Mouse (Mus musculus) thymus, adult 2 months (tissue): ENCODE results near the gene Plgrkt. TPM values are rescaled to one million over a fixed set of nuclear protein-coding genes. Genes with fewer than 3 reads are reported as not detected.

Experiments used
- DNase-seq: peaks from one replicate; pipeline ENCODE4 v3.0.0; 2021
- H3K27ac ChIP-seq: fragments of 200-500 bp; 2 replicates; pipeline ENCODE4 v1.5.1; 2012; ENCODE audit warnings: low read length, control low read depth; ENCODE audit not compliant: control insufficient read depth, insufficient read depth
- H3K27me3 ChIP-seq: fragments of 200-500 bp; 2 replicates; pipeline ENCODE4 v1.6.1; 2012; ENCODE audit warnings: mild to moderate bottlenecking, low read length, moderate library complexity, mixed read lengths; ENCODE audit not compliant: control insufficient read depth, insufficient read depth
- H3K36me3 ChIP-seq: fragments of 200-500 bp; 2 replicates; pipeline ENCODE4 v1.6.1; 2012; ENCODE audit warnings: mild to moderate bottlenecking, low read length, moderate library complexity; ENCODE audit not compliant: control insufficient read depth, insufficient read depth
- H3K4me1 ChIP-seq: fragments of 200-500 bp; replicated peaks from 2 replicates; pipeline ENCODE4 v1.6.1; 2012; ENCODE audit warnings: low read length; ENCODE audit not compliant: control insufficient read depth, insufficient read depth
- H3K4me3 ChIP-seq: fragments of 200-500 bp; 2 replicates; pipeline ENCODE4 v1.5.1; 2012; ENCODE audit warnings: mild to moderate bottlenecking, low read length, control low read depth, moderate library complexity; ENCODE audit not compliant: control insufficient read depth, insufficient read depth
- CTCF ChIP-seq: fragments of 200-500 bp; IDR thresholded peaks from 2 replicates; pipeline ENCODE4 v1.5.1; 2012; ENCODE audit warnings: mild to moderate bottlenecking, control low read depth, low read length, moderate library complexity, borderline replicate concordance; ENCODE audit not compliant: control insufficient read depth, poor library complexity, insufficient read depth; ENCODE audit errors: extremely low read depth
- POLR2A ChIP-seq: fragments of 200-500 bp; IDR thresholded peaks from 2 replicates; pipeline ENCODE4 v1.6.1; 2012; ENCODE audit warnings: mild to moderate bottlenecking, low read length, control low read depth, moderate library complexity; ENCODE audit not compliant: control insufficient read depth, poor library complexity, insufficient read depth; ENCODE audit errors: extremely low read depth
- WGBS: fragments of 180-500 bp; shearing (Covaris S2); methylation state at CpG from one replicate; pipeline ENCODE4 v1.1.7; 2018; 5-methylcytosine and 5-hydroxymethylcytosine counted together
- polyA plus RNA-seq: library from polyadenylated mRNA; depleted of rRNA; stranded (reverse); fragments of >200 nt; gene quantifications from 2 replicates; pipeline ENCODE4 v1.2.3, GENCODE M21; 2012; rRNA removed

Plgrkt gene
- polyA plus RNA-seq, 1 experiment, result 144 TPM

DNA sequence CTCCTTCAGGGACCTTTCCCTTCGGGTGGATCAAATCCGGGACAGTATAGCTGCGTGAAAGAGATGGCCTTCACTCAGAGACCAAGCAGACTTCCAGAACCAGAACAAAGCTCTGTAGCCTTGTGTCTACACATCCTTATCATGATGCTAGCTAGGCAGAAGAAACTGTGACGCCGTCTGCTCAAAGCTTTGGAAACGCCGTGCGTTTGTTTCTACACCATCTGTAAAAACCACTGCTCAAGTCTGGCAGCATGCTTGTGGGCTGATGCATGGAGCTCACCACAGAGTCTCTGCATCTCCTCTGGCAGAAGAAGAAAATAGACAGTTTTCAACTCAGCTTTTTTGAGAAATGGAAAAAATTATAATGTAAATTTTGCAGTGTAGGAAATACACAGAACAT lies 55.4 kb downstream of the Plgrkt start:
- Histone ChIP-seq H3K36me3 (peaks cover 39% of the 10 kb centered on the region), H3K4me3 (no peak overlapping the region), H3K27ac (no peak overlapping the region), H3K27me3 (no peaks in the 10 kb centered on the region), H3K4me1 (no peaks in the 10 kb centered on the region)
- TF ChIP-seq POLR2A (no peak), CTCF (no peak)
- WGBS, result 97% methylated on average over 8 of the region's 8 CpGs
- no peak for DNase-seq

DNA sequence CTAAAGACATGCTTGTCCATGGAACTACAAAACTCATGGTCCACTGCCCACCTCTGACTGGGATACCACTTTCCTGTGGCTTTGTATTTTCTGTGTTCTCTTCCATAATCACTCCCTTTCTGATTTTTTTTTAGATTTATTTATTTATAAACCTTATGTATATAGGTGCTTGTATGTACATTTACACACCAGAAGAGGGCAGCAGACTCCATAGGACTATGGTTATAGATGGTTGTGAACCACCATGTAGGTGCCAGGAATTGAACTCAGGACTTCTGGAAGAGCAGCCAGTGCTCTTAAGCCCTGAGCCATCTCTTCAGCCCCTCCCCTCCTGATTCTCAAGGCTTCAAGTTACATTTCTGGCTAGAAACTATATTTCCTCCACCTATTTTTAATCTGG lies 58.4 kb downstream of the Plgrkt start:
- Histone ChIP-seq H3K27ac (no peak overlapping the region), H3K36me3 (peaks cover 42% of the 10 kb centered on the region), H3K4me1 (no peaks in the 10 kb centered on the region), H3K27me3 (no peaks in the 10 kb centered on the region), H3K4me3 (no peak overlapping the region)
- DNase-seq, result no peak
- no peak for TF ChIP-seq POLR2A
- no peak for TF ChIP-seq CTCF

DNA sequence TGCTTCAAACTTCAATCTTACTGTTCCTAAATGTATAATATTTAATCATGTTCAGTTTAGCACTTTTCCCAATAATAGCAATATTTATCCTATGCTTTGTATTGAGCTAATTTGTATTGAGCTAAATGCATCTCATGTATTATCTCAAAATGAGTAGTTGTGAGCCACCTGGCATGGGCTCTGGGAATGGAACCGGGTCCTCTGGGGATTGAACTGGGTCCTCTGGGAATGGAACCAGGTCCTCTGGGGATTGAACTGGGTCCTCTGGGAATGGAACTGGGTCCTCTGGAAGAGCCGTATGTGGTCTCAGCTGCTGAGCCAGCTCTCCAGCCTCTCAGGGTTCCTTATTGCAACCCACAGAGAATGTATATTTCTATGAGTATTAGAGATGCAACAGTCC lies 65.1 kb downstream of the Plgrkt start:
- DNase-seq, result no peak
- WGBS, result 98% methylated on average over 2 of the region's 2 CpGs
- Histone ChIP-seq H3K4me1 (no peaks in the 10 kb centered on the region), H3K27ac (no peak overlapping the region), H3K36me3 (peaks cover 64% of the 10 kb centered on the region), H3K27me3 (no peaks in the 10 kb centered on the region), H3K4me3 (no peak overlapping the region)
- TF ChIP-seq CTCF, result no peak
- TF ChIP-seq POLR2A, result no peak

DNA sequence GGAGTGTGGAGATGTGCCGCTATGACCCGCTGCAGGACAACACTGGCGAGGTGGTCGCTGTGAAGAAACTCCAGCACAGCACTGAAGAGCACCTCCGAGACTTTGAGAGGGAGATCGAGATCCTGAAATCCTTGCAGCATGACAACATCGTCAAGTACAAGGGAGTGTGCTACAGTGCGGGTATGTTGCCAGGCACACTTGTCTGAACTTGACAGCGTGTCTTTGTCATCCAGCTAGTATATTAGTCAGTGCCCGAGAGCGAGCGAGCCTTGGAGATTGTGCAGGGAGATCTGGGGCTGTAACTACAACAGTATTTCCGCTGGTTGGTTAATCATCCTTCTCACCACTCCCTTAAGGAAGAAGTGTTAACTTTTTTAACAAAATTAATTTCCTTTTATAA lies 66.3 kb downstream of the Plgrkt start:
- WGBS, result 94% methylated on average over 13 of the region's 13 CpGs
- Histone ChIP-seq H3K36me3 (peaks cover 61% of the 10 kb centered on the region), H3K27ac (no peak overlapping the region), H3K4me3 (no peak overlapping the region), H3K4me1 (no peaks in the 10 kb centered on the region), H3K27me3 (no peaks in the 10 kb centered on the region)
- TF ChIP-seq CTCF (no peak), POLR2A (no peak)
- no peak for DNase-seq

Other genes starting within 250 kb of the Plgrkt start
- 14.8 and 16.1 TPM in 2 replicates for gene Jak2, start 115.6 kb downstream of the Plgrkt start, polyA plus RNA-seq
- gene Insl6, start 42.0 kb downstream of the Plgrkt start, polyA plus RNA-seq, result 9.6 and 9.8 TPM in 2 replicates
- gene Rln1, start 32.7 kb downstream of the Plgrkt start, polyA plus RNA-seq, result 0.20 and 0.38 TPM in 2 replicates
- 21.1 and 22.9 TPM in 2 replicates for gene Cd274, start 65 bp upstream of the Plgrkt start, polyA plus RNA-seq
- gene Pdcd1lg2, start 43.5 kb upstream of the Plgrkt start, polyA plus RNA-seq, result 4.0 and 4.7 TPM in 2 replicates
- 19.4 and 21.1 TPM in 2 replicates for gene Ric1, start 154.9 kb upstream of the Plgrkt start, polyA plus RNA-seq